Mouse (Mus musculus): ENCODE measurements around the gene Rbp3. TPM values are rescaled to one million over a fixed set of nuclear protein-coding genes. Genes with fewer than 3 reads are reported as not detected.

Gene Rbp3
- polyA plus RNA-seq, 1 experiment from 2014 or later = not detected

DNA sequence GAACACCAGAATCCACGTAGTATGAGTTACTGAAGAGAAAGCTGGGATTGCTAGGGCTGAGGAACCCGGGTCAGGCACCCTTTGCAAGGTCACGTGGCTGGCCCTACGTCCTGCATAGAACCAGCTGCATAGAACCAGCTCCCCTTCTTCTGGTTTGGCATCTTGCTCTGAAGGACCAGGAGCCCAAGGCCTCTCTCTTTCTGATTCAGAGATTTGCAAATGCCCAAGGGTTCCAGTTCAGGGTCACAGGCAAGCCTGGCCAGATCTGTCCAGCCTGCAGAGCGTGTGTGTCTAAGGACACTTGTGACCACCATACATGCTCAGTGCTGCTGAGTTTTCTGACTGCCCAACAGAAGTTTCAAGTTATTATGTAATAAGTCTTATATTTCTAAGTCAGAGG, 11.6 kb upstream of the Rbp3 start:
- Histone ChIP-seq H3K4me3 (no peak overlapping the region), H3K27me3 (ENCODE audit: poor library complexity, severe bottlenecking) (peaks cover 5% of the 10 kb centered on the region; the same call in 1 of the 2 replicates), H3K9me3 (no peaks in the 10 kb centered on the region), H3K36me3 (replicated peaks) (no peaks in the 10 kb centered on the region), H3K27ac (no peak overlapping the region), H3K4me1 (no peaks in the 10 kb centered on the region)
- no peak for DNase-seq (ENCODE audit: extremely low spot score, low spot score)
- WGBS = 83% methylated on average over 5 of the region's 5 CpGs

DNA sequence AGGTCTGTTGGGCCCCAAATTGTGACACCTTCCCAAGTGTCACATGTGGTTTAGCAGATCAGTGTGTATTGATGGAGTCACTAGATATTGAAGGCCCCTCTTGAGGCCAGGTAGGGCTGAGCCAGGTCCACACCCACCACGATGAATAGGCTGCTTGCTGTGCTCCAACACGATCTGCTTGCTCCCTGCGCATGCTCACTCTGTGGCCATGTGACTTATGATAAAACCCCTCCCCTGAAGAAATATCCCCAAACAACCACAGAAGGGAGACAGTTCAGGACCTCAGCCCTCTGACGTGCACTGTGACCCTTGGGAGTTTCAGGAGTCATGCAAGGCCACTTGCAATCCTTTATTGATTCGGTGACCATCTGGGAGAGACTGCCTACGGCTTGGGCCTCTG, 7.7 kb upstream of the Rbp3 start:
- WGBS = 87% methylated on average over 6 of the region's 6 CpGs
- H3K27me3 ChIP-seq (ENCODE audit: poor library complexity, severe bottlenecking) = peaks cover 21% of the 10 kb centered on the region
- DNase-seq (ENCODE audit: extremely low spot score, low spot score) = no peak
- H3K4me1 ChIP-seq = no peaks in the 10 kb centered on the region
- no peak overlapping the region for H3K27ac ChIP-seq
- no peaks in the 10 kb centered on the region for H3K9me3 ChIP-seq
- H3K36me3 ChIP-seq (replicated peaks) = no peaks in the 10 kb centered on the region
- no peak overlapping the region for H3K4me3 ChIP-seq

DNA sequence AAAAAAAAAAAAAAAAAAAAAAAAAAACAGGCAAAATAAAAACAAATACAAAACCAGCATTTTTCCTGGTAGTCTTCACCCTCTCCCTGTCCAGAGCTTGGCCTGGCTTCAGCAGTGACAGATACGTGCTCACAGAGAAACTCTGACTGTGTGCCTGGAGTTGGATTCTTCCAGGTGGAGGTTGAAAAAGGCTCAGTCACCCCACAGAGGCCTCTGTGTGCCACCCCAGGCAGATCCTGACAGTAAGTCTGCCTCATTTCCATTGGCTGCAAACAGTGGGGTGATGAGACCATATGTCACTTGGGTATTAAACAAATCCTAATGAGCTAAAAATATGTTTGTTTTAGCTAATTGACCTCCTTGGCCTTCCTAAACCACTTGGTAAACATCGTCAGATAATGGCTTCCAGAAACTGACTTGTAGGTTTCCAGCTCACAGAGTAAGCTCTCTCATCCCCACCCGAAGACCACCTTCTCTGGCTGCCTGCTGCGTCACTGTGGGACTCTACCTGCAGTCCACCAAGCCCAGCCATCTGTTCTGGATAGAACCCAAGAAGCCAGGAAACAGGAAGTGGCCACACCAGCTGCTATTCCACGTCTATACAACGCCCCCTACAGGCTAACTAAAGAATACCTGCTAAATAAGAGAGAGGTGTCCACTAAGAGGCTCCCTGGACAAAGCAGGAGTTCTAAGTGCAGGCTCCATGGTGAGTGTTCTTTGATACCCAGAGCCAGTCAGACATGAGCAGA, 1.4 kb upstream of the Rbp3 start:
- H3K9me3 ChIP-seq = no peaks in the 10 kb centered on the region; the same call in 1 of the 2 replicates
- no peaks in the 10 kb centered on the region for H3K36me3 ChIP-seq (replicated peaks)
- no peak for DNase-seq (ENCODE audit: extremely low spot score, low spot score)
- H3K4me3 ChIP-seq = no peak overlapping the region
- H3K27me3 ChIP-seq (ENCODE audit: poor library complexity, severe bottlenecking) = peaks cover 25% of the 10 kb centered on the region
- H3K4me1 ChIP-seq = peaks cover 3% of the 10 kb centered on the region; the same call in 1 of the 2 replicates
- 61% methylated on average over 6 of the region's 6 CpGs for WGBS
- no peak overlapping the region for H3K27ac ChIP-seq

DNA sequence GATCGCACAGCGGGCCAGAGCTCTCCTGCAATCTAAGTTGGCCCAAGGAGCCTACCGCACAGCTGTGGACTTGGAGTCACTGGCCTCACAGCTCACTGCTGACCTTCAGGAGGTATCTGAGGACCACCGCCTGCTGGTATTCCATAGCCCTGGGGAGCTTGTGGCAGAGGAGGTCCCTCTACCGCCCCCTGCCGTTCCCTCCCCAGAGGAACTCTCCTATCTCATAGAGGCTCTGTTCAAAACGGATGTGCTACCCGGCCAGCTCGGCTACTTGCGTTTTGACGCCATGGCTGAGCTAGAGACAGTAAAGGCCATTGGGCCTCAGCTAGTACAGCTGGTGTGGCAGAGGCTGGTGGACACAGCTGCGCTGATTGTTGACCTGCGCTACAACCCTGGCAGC, 2.3 kb downstream of the Rbp3 start:
- DNase-seq (ENCODE audit: extremely low spot score, low spot score) = no peak
- Histone ChIP-seq H3K27me3 (ENCODE audit: poor library complexity, severe bottlenecking) (peaks cover 15% of the 10 kb centered on the region), H3K9me3 (no peaks in the 10 kb centered on the region; the same call in 1 of the 2 replicates), H3K27ac (no peak overlapping the region), H3K4me3 (no peak overlapping the region), H3K36me3 (replicated peaks) (no peaks in the 10 kb centered on the region), H3K4me1 (peaks cover 3% of the 10 kb centered on the region; the same call in 1 of the 2 replicates)
- 76% methylated on average over 13 of the region's 13 CpGs for WGBS

DNA sequence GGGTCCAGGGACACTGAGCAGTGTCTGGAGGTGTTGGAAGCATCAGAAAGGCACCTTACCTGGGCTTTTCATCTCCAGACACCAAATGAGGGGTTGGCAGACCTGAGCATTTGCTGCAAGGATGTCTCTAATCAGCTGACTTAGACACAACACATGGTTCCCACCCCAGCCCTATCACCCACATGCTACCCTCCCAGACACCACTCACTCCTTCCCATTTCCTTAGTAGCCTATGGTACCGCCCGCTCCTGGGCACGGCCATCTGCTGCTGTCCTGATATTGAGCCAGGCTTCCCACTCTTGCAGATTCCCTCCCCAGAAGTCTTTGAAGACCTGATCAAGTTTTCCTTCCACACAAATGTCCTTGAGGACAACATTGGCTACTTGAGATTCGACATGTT, 4.4 kb downstream of the Rbp3 start:
- no peak for DNase-seq (ENCODE audit: extremely low spot score, low spot score)
- Histone ChIP-seq H3K4me1 (peaks cover 3% of the 10 kb centered on the region; the same call in 1 of the 2 replicates), H3K27me3 (ENCODE audit: poor library complexity, severe bottlenecking) (peaks cover 15% of the 10 kb centered on the region), H3K4me3 (no peak overlapping the region), H3K36me3 (replicated peaks) (no peaks in the 10 kb centered on the region), H3K27ac (no peak overlapping the region), H3K9me3 (no peaks in the 10 kb centered on the region; the same call in 1 of the 2 replicates)
- WGBS = 93% methylated on average over 4 of the region's 4 CpGs

DNA sequence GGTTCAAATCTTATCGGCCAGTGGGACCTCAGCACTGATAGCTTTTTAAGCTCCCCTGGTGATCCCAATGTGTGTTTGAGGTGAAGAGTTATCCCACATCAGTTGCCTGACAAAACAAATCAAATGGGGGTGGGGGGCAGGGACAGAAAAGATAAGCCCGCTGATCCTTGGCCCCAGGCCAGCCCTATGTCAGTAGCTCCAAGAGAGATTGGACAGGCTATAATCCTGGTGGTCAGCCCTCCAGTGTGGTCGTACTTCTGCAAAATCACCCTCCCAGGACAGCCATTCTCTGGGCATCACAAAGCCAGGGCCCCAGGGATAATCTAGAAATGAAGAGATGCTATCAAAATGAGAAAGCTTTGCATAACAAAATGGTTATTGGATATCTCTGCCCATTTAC, 5.0 kb downstream of the Rbp3 start:
- no peaks in the 10 kb centered on the region for H3K36me3 ChIP-seq (replicated peaks)
- no peak overlapping the region for H3K27ac ChIP-seq
- no peak for DNase-seq (ENCODE audit: extremely low spot score, low spot score)
- H3K9me3 ChIP-seq = no peaks in the 10 kb centered on the region; the same call in 1 of the 2 replicates
- H3K27me3 ChIP-seq (ENCODE audit: poor library complexity, severe bottlenecking) = peaks cover 13% of the 10 kb centered on the region
- WGBS = 82% methylated on average over 3 of the region's 3 CpGs
- peaks cover 2% of the 10 kb centered on the region; the same call in 1 of the 2 replicates for H3K4me1 ChIP-seq
- no peak overlapping the region for H3K4me3 ChIP-seq

DNA sequence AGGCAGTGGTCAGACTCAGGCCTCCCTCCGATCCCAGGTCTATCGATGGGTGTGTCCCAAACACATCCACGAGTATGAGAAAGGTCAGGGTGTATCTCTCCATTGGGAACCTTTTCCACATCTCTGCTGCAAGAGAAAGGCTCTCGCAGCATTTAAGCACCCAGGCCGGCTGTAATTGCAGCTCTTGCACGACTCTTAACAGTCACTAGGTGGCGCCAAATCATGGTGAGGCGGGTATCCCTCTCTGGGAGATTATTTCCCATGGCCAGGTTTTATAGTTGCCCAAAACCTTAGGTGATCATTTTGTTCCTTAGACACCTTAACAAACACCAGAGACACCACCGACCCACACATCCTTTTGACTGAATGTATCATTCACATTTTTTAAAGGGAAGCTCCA, 5.5 kb downstream of the Rbp3 start:
- Histone ChIP-seq H3K27ac (no peak overlapping the region), H3K9me3 (no peaks in the 10 kb centered on the region; the same call in 1 of the 2 replicates), H3K27me3 (ENCODE audit: poor library complexity, severe bottlenecking) (peaks cover 8% of the 10 kb centered on the region), H3K36me3 (replicated peaks) (no peaks in the 10 kb centered on the region), H3K4me1 (no peaks in the 10 kb centered on the region), H3K4me3 (no peak overlapping the region)
- 14% methylated on average over 9 of the region's 9 CpGs for WGBS
- DNase-seq (ENCODE audit: extremely low spot score, low spot score) = peak; percentile 33

DNA sequence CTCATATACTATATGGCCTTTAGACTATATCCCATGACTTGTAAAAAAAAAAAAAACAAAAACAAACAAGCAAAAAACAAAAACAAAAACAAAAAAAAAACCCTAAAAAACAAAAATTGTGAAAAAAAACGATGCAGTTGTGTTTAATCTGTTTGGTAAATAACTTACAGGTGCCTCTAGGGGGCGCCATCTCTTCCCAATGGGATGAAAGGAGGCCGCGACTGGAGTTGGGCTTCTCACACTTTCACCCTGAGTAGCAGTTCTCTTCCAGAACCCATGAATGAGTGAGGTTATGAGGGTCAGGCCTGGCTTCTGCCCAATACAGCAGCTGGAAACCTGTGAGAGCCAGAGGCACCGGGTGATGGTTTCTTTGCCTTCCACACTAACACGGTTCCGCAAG, 11.9 kb downstream of the Rbp3 start:
- Histone ChIP-seq H3K27ac (no peak overlapping the region), H3K4me1 (no peaks in the 10 kb centered on the region), H3K36me3 (replicated peaks) (no peaks in the 10 kb centered on the region), H3K27me3 (ENCODE audit: poor library complexity, severe bottlenecking) (no peaks in the 10 kb centered on the region), H3K9me3 (no peaks in the 10 kb centered on the region), H3K4me3 (no peak overlapping the region)
- no peak for DNase-seq (ENCODE audit: extremely low spot score, low spot score)
- WGBS = 70% methylated on average over 7 of the region's 7 CpGs

DNA sequence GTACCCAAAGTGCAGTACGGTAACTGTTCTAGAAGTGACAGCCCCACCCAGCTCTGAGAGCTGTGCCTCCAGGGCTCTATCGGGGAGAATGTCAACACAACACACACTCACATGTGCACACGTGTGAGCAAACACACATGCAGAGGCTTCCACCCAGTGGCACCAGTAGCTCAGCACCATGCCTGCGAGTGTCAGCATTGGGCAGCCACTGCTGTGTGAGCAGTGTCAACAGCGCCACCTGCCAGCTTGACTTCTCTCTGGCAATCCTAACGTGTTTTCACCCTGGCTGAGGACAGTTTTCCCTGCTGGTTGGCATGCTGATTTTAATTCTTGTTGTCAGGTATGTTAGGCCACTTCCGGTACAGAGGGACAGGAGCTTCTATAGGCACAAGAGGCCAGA, 18.9 kb downstream of the Rbp3 start:
- Histone ChIP-seq H3K36me3 (replicated peaks) (no peaks in the 10 kb centered on the region), H3K27ac (no peak overlapping the region), H3K27me3 (ENCODE audit: poor library complexity, severe bottlenecking) (peaks cover 14% of the 10 kb centered on the region), H3K4me1 (0 out of 2 replicates have a peak, but pooled peaks cover 5% of the 10 kb centered on the region), H3K4me3 (no peak overlapping the region), H3K9me3 (no peaks in the 10 kb centered on the region)
- DNase-seq (ENCODE audit: extremely low spot score, low spot score) = no peak
- 57% methylated on average over 7 of the region's 7 CpGs for WGBS

DNA sequence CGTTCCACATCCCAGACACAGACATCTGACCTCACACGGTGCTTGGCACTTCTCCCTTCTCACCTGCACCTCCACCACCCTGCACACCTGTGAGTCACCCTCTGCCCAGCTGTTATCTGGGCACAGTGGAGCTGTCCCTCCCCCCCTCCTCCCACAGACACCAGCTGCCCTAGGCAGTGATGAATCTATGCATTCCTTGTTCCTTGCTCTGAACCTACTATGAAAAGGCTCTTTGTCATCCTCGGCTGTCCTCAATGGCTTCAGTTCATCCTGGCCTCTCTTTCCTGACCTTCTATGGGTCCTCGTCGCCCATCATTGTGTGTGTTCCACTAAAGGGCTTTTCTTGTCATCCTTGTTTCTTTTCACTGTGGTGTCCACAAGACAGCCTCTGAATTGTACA, 20.9 kb downstream of the Rbp3 start:
- no peak for DNase-seq (ENCODE audit: extremely low spot score, low spot score)
- no peaks in the 10 kb centered on the region for H3K9me3 ChIP-seq
- H3K27ac ChIP-seq = no peak overlapping the region
- no peak overlapping the region for H3K4me3 ChIP-seq
- H3K4me1 ChIP-seq = peaks cover 17% of the 10 kb centered on the region
- WGBS = 65% methylated on average over 5 of the region's 5 CpGs
- peaks cover 35% of the 10 kb centered on the region for H3K27me3 ChIP-seq (ENCODE audit: poor library complexity, severe bottlenecking)
- no peaks in the 10 kb centered on the region for H3K36me3 ChIP-seq (replicated peaks)

DNA sequence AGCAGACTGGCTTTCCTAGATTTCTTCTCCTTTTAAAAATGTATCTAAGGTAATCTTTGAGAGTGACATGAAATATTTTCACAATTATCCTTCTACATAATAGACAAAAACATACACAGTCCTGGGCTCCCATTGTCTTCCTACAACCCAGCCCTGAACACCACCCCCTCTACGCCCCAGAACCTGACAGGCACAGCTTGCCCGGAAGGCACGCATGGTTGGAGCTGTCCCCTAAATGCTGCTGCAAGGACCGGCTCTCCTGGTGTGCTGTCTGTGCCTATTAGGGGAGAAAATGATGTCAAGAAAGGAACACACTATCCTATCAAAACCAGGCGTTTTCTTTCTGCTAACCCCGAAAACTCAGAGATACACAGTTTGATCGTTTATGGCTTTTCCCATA, 23.9 kb downstream of the Rbp3 start:
- peaks cover 36% of the 10 kb centered on the region for H3K27me3 ChIP-seq (ENCODE audit: poor library complexity, severe bottlenecking)
- peaks cover 17% of the 10 kb centered on the region for H3K4me1 ChIP-seq
- DNase-seq (ENCODE audit: extremely low spot score, low spot score) = no peak
- H3K36me3 ChIP-seq (replicated peaks) = no peaks in the 10 kb centered on the region
- H3K9me3 ChIP-seq = no peaks in the 10 kb centered on the region
- no peak overlapping the region for H3K4me3 ChIP-seq
- no peak overlapping the region for H3K27ac ChIP-seq
- WGBS = 40% methylated on average over 7 of the region's 7 CpGs

DNA sequence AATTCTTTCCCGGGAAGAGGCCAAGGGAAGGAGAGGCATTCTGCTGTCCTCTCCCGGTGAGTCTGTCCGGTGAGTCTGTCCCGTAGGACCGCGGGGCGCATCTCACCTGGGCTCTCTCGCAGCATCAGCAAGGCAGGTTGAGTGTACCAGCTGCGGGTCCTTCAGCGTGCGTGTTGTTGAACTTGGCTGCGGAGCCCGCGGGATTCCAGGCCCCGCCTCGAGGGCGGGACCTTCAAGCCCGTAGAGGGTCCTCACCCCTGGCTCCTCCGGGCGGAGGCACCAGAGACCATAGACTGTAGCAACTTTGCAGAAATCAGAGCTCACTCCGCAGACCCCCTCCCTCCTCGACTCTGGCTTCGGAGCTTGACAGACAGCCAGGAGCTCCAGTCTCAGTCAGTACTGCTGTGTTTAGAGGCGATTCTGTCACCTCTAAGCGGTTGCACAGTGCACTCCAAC, 24.8 kb downstream of the Rbp3 start, which contains the start of gene Zfp488:
Gene Zfp488 (minus strand): TSS at position 161 of the 456 bp plus-strand sequence.
- H3K36me3 ChIP-seq (replicated peaks) = no peaks in the 10 kb centered on the region
- WGBS = 4% methylated on average over 25 of the region's 25 CpGs
- H3K27ac ChIP-seq = peak within 1 kb of the TSS; percentile 36; the same call in 1 of the 2 replicates
- no peaks in the 10 kb centered on the region for H3K9me3 ChIP-seq
- H3K4me3 ChIP-seq = peak within 1 kb of the TSS; percentile 56
- peaks cover 17% of the 10 kb centered on the region for H3K4me1 ChIP-seq
- peaks cover 36% of the 10 kb centered on the region for H3K27me3 ChIP-seq (ENCODE audit: poor library complexity, severe bottlenecking)
- peak; percentile 44 for DNase-seq (ENCODE audit: extremely low spot score, low spot score)

DNA sequence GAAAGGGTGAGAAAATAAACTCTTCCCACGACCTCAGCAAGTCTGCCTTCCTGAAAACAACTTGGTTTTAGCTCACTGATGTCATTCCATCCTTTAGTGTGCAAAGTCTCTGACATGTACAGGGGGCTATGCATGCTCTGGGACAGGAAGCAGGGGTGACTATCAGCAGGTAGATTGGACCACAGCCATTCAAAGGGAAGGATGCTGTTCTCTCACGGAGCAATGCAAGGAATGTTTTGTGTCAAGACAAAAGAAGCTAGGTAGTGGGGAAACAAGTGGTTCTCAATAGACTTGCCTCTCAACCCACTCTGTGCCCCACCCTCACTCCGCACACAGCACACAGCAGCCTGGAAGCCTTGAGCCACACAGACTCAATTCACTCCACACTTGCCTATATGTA, 35.4 kb downstream of the Rbp3 start:
- DNase-seq (ENCODE audit: extremely low spot score, low spot score) = no peak
- Histone ChIP-seq H3K27me3 (ENCODE audit: poor library complexity, severe bottlenecking) (no peaks in the 10 kb centered on the region), H3K4me3 (no peak overlapping the region), H3K4me1 (0 out of 2 replicates have a peak, but pooled peaks cover 5% of the 10 kb centered on the region), H3K27ac (no peak overlapping the region), H3K36me3 (replicated peaks) (no peaks in the 10 kb centered on the region), H3K9me3 (no peaks in the 10 kb centered on the region)
- WGBS = 64% methylated on average over 3 of the region's 3 CpGs
